Mouse (Mus musculus) MEL (cell line): ENCODE results near the gene Pigt. TPM values are rescaled to one million over a fixed set of nuclear protein-coding genes. Genes with fewer than 3 reads are reported as not detected.

Experiments
- DNase-seq: peaks from one replicate; pipeline ENCODE4 v3.0.0; 2011; ENCODE audit warnings: low read depth, low spot score
- H3K27ac ChIP-seq: 2 replicates; pipeline ENCODE4 v1.5.1; 2012; ENCODE audit warnings: low read depth, mild to moderate bottlenecking, control low read depth, low read length, moderate library complexity; ENCODE audit not compliant: control insufficient read depth
- H3K27me3 ChIP-seq, 2 experiments: fragments of 150-350 bp in 1 of 2; sonication (generic) in 1 of 2; 2 replicates each; pipeline ENCODE4 v1.6.1; 2012; ENCODE audit warnings: low read length in 2 of 2, mild to moderate bottlenecking in 2 of 2, improper control_type of control experiment in 1 of 2, moderate library complexity in 1 of 2; ENCODE audit not compliant: insufficient read depth in 2 of 2, control insufficient read depth in 1 of 2
- H3K36me3 ChIP-seq, 2 experiments: 2 replicates each; pipeline ENCODE4 v1.6.1; 2012 to 2014; ENCODE audit warnings: low read length in 2 of 2, improper control_type of control experiment in 1 of 2, inconsistent platforms in 1 of 2, mild to moderate bottlenecking in 1 of 2; ENCODE audit not compliant: insufficient read depth in 2 of 2, control insufficient read depth in 1 of 2
- H3K4me1 ChIP-seq, 2 experiments: fragments of 150-350 bp in 1 of 2; sonication (generic) in 1 of 2; 2 replicates each; pipeline ENCODE4 v1.6.1; 2012; ENCODE audit warnings: low read length in 2 of 2, improper control_type of control experiment in 1 of 2, mild to moderate bottlenecking in 1 of 2; ENCODE audit not compliant: insufficient read depth in 2 of 2, control insufficient read depth in 1 of 2
- H3K4me3 ChIP-seq, 2 experiments: fragments of 150-350 bp in 1 of 2; sonication (generic) in 1 of 2; 2 replicates each; pipeline ENCODE4 v1.5.1; 2012; ENCODE audit warnings: low read depth in 2 of 2, low read length in 2 of 2, mild to moderate bottlenecking in 2 of 2, moderate library complexity in 2 of 2, control low read depth in 1 of 2, improper control_type of control experiment in 1 of 2; ENCODE audit not compliant: control insufficient read depth in 1 of 2, insufficient read depth in 1 of 2
- H3K79me2 ChIP-seq: 2 replicates; pipeline ENCODE4 v1.6.1; 2012; ENCODE audit warnings: mild to moderate bottlenecking, low read length, moderate library complexity; ENCODE audit not compliant: control insufficient read depth, poor library complexity, insufficient read depth
- H3K9ac ChIP-seq: 2 replicates; pipeline ENCODE4 v1.6.1; 2012; ENCODE audit warnings: low read depth, mild to moderate bottlenecking, control low read depth, low read length, moderate library complexity; ENCODE audit not compliant: control insufficient read depth, poor library complexity, severe bottlenecking
- H3K9me3 ChIP-seq: fragments of 150-350 bp; sonication (generic); replicated peaks from 2 replicates; pipeline ENCODE4 v1.6.1; 2012; ENCODE audit warnings: mild to moderate bottlenecking, low read length, improper control_type of control experiment, moderate library complexity; ENCODE audit not compliant: insufficient read depth
- BHLHE40 ChIP-seq: IDR thresholded peaks from 2 replicates; pipeline ENCODE4 v1.6.1; 2012; ENCODE audit warnings: low read depth, mild to moderate bottlenecking, inconsistent platforms, low read length, improper control_type of control experiment, borderline replicate concordance
- CTCF ChIP-seq, 3 experiments: IDR thresholded peaks in 2 of 3; conservative IDR thresholded peaks in 1 of 3; 2 replicates each; pipeline ENCODE4 v1.5.1; 2011 to 2012; ENCODE audit warnings: low read length in 3 of 3, low read depth in 2 of 3, mild to moderate bottlenecking in 2 of 3, improper control_type of control experiment in 1 of 3, inconsistent platforms in 1 of 3, mixed read lengths in 1 of 3, moderate library complexity in 1 of 3; ENCODE audit not compliant: control insufficient read depth in 1 of 3, insufficient read depth in 1 of 3, poor library complexity in 1 of 3, severe bottlenecking in 1 of 3
- E2F4 ChIP-seq: IDR thresholded peaks from 2 replicates; pipeline ENCODE4 v1.6.1; 2011; ENCODE audit warnings: low read depth, low read length, improper control_type of control experiment, borderline replicate concordance
- ELF1 ChIP-seq: IDR thresholded peaks from 2 replicates; pipeline ENCODE4 v1.6.1; 2014; ENCODE audit warnings: low read depth, mild to moderate bottlenecking, inconsistent platforms, low read length, improper control_type of control experiment, moderate library complexity
- EP300 ChIP-seq, 2 experiments: IDR thresholded peaks; 2 replicates each; pipeline ENCODE4 v1.6.1; 2011; ENCODE audit warnings: improper control_type of control experiment in 2 of 2, low read length in 2 of 2, low read depth in 1 of 2, mild to moderate bottlenecking in 1 of 2
- HCFC1 ChIP-seq: IDR thresholded peaks from 2 replicates; pipeline ENCODE4 v1.6.1; 2012; ENCODE audit warnings: low read depth, mild to moderate bottlenecking, inconsistent platforms, low read length, improper control_type of control experiment, moderate library complexity
- MAFK ChIP-seq: IDR thresholded peaks from 2 replicates; pipeline ENCODE4 v1.6.1; 2011; ENCODE audit warnings: low read depth, mild to moderate bottlenecking, low read length, improper control_type of control experiment, borderline replicate concordance
- MAX ChIP-seq: IDR thresholded peaks from 2 replicates; pipeline ENCODE4 v1.6.1; 2011; ENCODE audit warnings: low read length, improper control_type of control experiment
- MAZ ChIP-seq: IDR thresholded peaks from 2 replicates; pipeline ENCODE4 v1.6.1; 2012; ENCODE audit warnings: low read depth, mild to moderate bottlenecking, inconsistent platforms, low read length, improper control_type of control experiment
- MEF2A ChIP-seq: IDR thresholded peaks from 2 replicates; pipeline ENCODE4 v1.6.1; 2014; ENCODE audit warnings: low read depth, mild to moderate bottlenecking, inconsistent platforms, low read length, improper control_type of control experiment; ENCODE audit not compliant: poor library complexity, insufficient replicate concordance, severe bottlenecking; ENCODE audit errors: extremely low read depth
- MXI1 ChIP-seq: IDR thresholded peaks from 2 replicates; pipeline ENCODE4 v1.6.1; 2011; ENCODE audit warnings: mild to moderate bottlenecking, low read depth, low read length, improper control_type of control experiment
- NELFE ChIP-seq: IDR thresholded peaks from 2 replicates; pipeline ENCODE4 v1.6.1; 2011; ENCODE audit warnings: low read depth, low read length, improper control_type of control experiment
- NRF1 ChIP-seq: IDR thresholded peaks from 2 replicates; pipeline ENCODE4 v1.6.1; 2014; ENCODE audit warnings: low read depth, mild to moderate bottlenecking, inconsistent platforms, low read length, improper control_type of control experiment, moderate library complexity; ENCODE audit not compliant: poor library complexity, insufficient read depth, severe bottlenecking
- POLR2A ChIP-seq, 2 experiments: IDR thresholded peaks; 2 replicates each; pipeline ENCODE4 v1.6.1; 2011 to 2012; ENCODE audit warnings: low read length in 2 of 2, mild to moderate bottlenecking in 2 of 2, control low read depth in 1 of 2, improper control_type of control experiment in 1 of 2, low read depth in 1 of 2, moderate library complexity in 1 of 2; ENCODE audit not compliant: control insufficient read depth in 1 of 2, insufficient read depth in 1 of 2, poor library complexity in 1 of 2
- POLR2AphosphoS5 ChIP-seq: IDR thresholded peaks from 2 replicates; pipeline ENCODE4 v1.6.1; 2012; ENCODE audit warnings: low read depth, borderline replicate concordance, mild to moderate bottlenecking, inconsistent platforms, low read length, moderate library complexity, mixed read lengths
- TAL1 ChIP-seq: IDR thresholded peaks from 2 replicates; pipeline ENCODE4 v1.6.1; 2012; ENCODE audit warnings: mild to moderate bottlenecking, inconsistent platforms, low read length, moderate library complexity, mixed read lengths
- USF2 ChIP-seq, 2 experiments: IDR thresholded peaks; 2 replicates each; pipeline ENCODE4 v1.6.1; 2011 to 2012; ENCODE audit warnings: improper control_type of control experiment in 2 of 2, low read length in 2 of 2, borderline replicate concordance in 1 of 2, inconsistent platforms in 1 of 2, low read depth in 1 of 2, mild to moderate bottlenecking in 1 of 2; ENCODE audit not compliant: insufficient read depth in 1 of 2
- ZC3H11A ChIP-seq: IDR thresholded peaks from 2 replicates; pipeline ENCODE4 v1.6.1; 2012; ENCODE audit warnings: low read depth, mild to moderate bottlenecking, inconsistent platforms, low read length, improper control_type of control experiment
- ZKSCAN1 ChIP-seq: IDR thresholded peaks from 2 replicates; pipeline ENCODE4 v1.6.1; 2012; ENCODE audit warnings: low read depth, mild to moderate bottlenecking, inconsistent platforms, low read length, improper control_type of control experiment, moderate library complexity
- ZMIZ1 ChIP-seq: IDR thresholded peaks from 2 replicates; pipeline ENCODE4 v1.6.1; 2012; ENCODE audit warnings: low read depth, mild to moderate bottlenecking, inconsistent platforms, low read length, improper control_type of control experiment, moderate library complexity
- polyA plus RNA-seq, 2 experiments: library from polyadenylated mRNA; stranded (reverse) in 1 of 2; unstranded in 1 of 2; fragments of >175 nt in 1 of 2; fragments of >200 nt in 1 of 2; gene quantifications; 2 replicates each; pipeline versions ENCODE4 v1.2.1 to v1.2.4; 2012; ENCODE audit warnings: low replicate concordance in 2 of 2, low read depth in 1 of 2; ENCODE audit not compliant: insufficient read length in 2 of 2, insufficient read depth in 1 of 2, missing spikeins in 1 of 2
- total RNA-seq: library from RNA; depleted of rRNA; stranded (reverse); fragments of 300-350 nt; gene quantifications from 2 replicates; pipeline ENCODE4 v1.2.3, GENCODE M21; 2012

Gene Pigt
- total and polyA plus RNA-seq, 3 experiments: 39.8 to 115 TPM; not detected in 1

DNA sequence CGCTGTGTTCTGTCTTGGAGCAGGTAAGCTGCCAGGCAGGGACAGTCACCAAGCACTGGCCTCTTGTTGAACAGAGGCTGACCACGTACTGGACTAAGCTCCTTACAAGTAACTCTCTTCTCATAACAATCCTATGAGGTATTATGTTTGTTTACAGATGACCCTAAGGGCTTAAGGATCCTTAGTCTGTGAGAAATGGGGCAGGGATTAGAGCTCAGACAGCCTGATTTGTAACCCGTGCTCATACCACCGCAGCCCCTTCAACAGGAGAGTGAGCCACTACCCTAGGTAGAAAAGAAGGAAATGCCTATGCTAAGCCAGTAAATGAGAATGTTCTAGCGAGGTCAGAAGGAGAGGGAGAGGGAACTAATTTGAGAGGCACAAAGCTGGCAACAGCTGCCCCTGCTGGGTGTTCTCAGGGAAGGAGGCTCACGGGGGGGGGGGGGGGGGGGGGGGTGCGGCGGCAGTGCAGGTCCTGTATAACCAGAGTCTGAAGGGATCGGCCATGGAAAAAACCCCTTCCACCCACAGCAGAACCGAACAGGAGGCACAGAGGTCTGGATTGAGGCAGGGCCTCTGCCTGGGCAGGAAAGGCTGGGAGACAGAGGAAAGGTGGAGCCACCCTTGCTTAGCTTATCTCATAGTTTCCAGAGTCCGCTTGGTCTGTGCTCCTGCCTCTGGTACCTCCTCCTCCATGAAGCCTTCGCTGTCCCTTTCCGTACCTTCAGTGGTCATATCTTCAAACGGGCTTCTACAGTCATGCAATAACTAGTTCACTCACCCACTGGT is 15.0 kb downstream of the Pigt start:
- TF ChIP-seq CTCF (IDR thresholded peaks at IDR 0.05 in 2 of 3, conservative IDR thresholded peaks at IDR 0.05 in 1 of 3; ENCODE audit: control insufficient read depth in 1 of 3, insufficient read depth in 1 of 3, low read depth in 2 of 3, low read length in 3 of 3, poor library complexity in 1 of 3, severe bottlenecking in 1 of 3) (no peak), MXI1 (no peak), NRF1 (no peak), ZC3H11A (no peak), MAZ (no peak), BHLHE40 (no peak), NELFE (no peak), MAFK (no peak), E2F4 (no peak), USF2 (IDR thresholded peaks at IDR 0.05; ENCODE audit: borderline replicate concordance in 1 of 2, insufficient read depth in 1 of 2, low read depth in 1 of 2, low read length in 2 of 2) (no peak), POLR2A (IDR thresholded peaks at IDR 0.05; ENCODE audit: control insufficient read depth in 1 of 2, insufficient read depth in 1 of 2, low read depth in 1 of 2, low read length in 2 of 2, poor library complexity in 1 of 2) (no peak), ELF1 (no peak), ZMIZ1 (no peak), EP300 (IDR thresholded peaks at IDR 0.05; ENCODE audit: low read depth in 1 of 2, low read length in 2 of 2) (no peak), TAL1 (no peak), MEF2A (no peak), ZKSCAN1 (no peak), HCFC1 (no peak), POLR2AphosphoS5 (no peak), MAX (no peak)
- TF ChIP-seq, all 39 proteins: peak for 0

More for the DNA sequence above, 15.0 kb downstream of the Pigt start:
- Histone ChIP-seq H3K79me2 (no peaks in the 10 kb centered on the region), H3K36me3 (peaks cover 0 to 2% of the 10 kb centered on the region in 2 experiments; a peak in 1 of 4 replicates), H3K27me3 (no peaks in the 10 kb centered on the region), H3K4me3 (no peak overlapping the region), H3K4me1 (peaks cover 0 to 5% of the 10 kb centered on the region in 2 experiments; a peak in 2 of 4 replicates), H3K9me3 (no peaks in the 10 kb centered on the region), H3K9ac (no peak overlapping the region), H3K27ac (no peak overlapping the region)
- no peak for DNase-seq
